Mouse (Mus musculus): ENCODE data around the gene Hagh. TPM values are rescaled to one million over a fixed set of nuclear protein-coding genes. Genes with fewer than 3 reads are reported as not detected.

The Hagh gene
- polyA plus RNA-seq, 1 experiment from 2014 or later, result 28.8 TPM

- no peak for ATAC-seq (ENCODE audit: insufficient number of reproducible peaks, low FRiP score, low TSS enrichment, low read depth)
- no peak overlapping the region for H3K4me3 ChIP-seq (ENCODE audit: low read depth, low read length)
- no peaks in the 10 kb centered on the region for H3K27me3 ChIP-seq (ENCODE audit: control insufficient read depth, insufficient read depth, low read length)
- H3K4me1 ChIP-seq (ENCODE audit: control insufficient read depth, insufficient read depth, low read length), result peaks cover 24% of the 10 kb centered on the region
- peaks cover 19% of the 10 kb centered on the region for H3K36me3 ChIP-seq (ENCODE audit: control insufficient read depth, insufficient read depth, low read length)
- H3K4me2 ChIP-seq (ENCODE audit: low read depth, severe bottlenecking), result no peak overlapping the region
- H3K9me3 ChIP-seq (ENCODE audit: control insufficient read depth, low read length), result no peaks in the 10 kb centered on the region
- no peak overlapping the region for H3K27ac ChIP-seq (replicated peaks; ENCODE audit: low read depth, low read length)
- no peak overlapping the region for H3K9ac ChIP-seq (ENCODE audit: low read length)
- no peak for DNase-seq (ENCODE audit: low spot score)
- 92% methylated on average over 13 of the region's 13 CpGs for WGBS
Measured at GRCm38 (mm10) chr17:24891321-24891720, 51.4 kb downstream of the Hagh start.

GRCm38 (mm10) chr17:24892785-24893184 lies 52.8 kb downstream of the Hagh start:
- Histone ChIP-seq H3K36me3 (ENCODE audit: control insufficient read depth, insufficient read depth, low read length) (peaks cover 23% of the 10 kb centered on the region), H3K4me3 (ENCODE audit: low read depth, low read length) (no peak overlapping the region)
- ATAC-seq (ENCODE audit: insufficient number of reproducible peaks, low FRiP score, low TSS enrichment, low read depth), result no peak

GRCm38 (mm10) chr17:24893276-24893675 lies 53.3 kb downstream of the Hagh start:
- H3K4me1 ChIP-seq (ENCODE audit: control insufficient read depth, insufficient read depth, low read length), result peaks cover 25% of the 10 kb centered on the region
- DNase-seq (ENCODE audit: low spot score) (no peak), ATAC-seq (ENCODE audit: insufficient number of reproducible peaks, low FRiP score, low TSS enrichment, low read depth) (no peak)
- H3K9ac ChIP-seq (ENCODE audit: low read length), result no peak overlapping the region
- no peak overlapping the region for H3K27ac ChIP-seq (replicated peaks; ENCODE audit: low read depth, low read length)
- no peak overlapping the region for H3K4me2 ChIP-seq (ENCODE audit: low read depth, severe bottlenecking)
- peaks cover 27% of the 10 kb centered on the region for H3K36me3 ChIP-seq (ENCODE audit: control insufficient read depth, insufficient read depth, low read length)
- no peaks in the 10 kb centered on the region for H3K27me3 ChIP-seq (ENCODE audit: control insufficient read depth, insufficient read depth, low read length)
- H3K9me3 ChIP-seq (ENCODE audit: control insufficient read depth, low read length), result no peaks in the 10 kb centered on the region
- no peak overlapping the region for H3K4me3 ChIP-seq (ENCODE audit: low read depth, low read length)
- 89% methylated on average over 2 of the region's 2 CpGs for WGBS

More at GRCm38 (mm10) chr17:24892785-24893184, 52.8 kb downstream of the Hagh start:
- Histone ChIP-seq H3K27me3 (ENCODE audit: control insufficient read depth, insufficient read depth, low read length) (no peaks in the 10 kb centered on the region), H3K9me3 (ENCODE audit: control insufficient read depth, low read length) (no peaks in the 10 kb centered on the region), H3K9ac (ENCODE audit: low read length) (no peak overlapping the region), H3K4me1 (ENCODE audit: control insufficient read depth, insufficient read depth, low read length) (peaks cover 26% of the 10 kb centered on the region), H3K4me2 (ENCODE audit: low read depth, severe bottlenecking) (no peak overlapping the region), H3K27ac (replicated peaks; ENCODE audit: low read depth, low read length) (no peak overlapping the region)
- WGBS, result 95% methylated on average over 12 of the region's 12 CpGs
- DNase-seq (ENCODE audit: low spot score), result no peak

- H3K4me2 ChIP-seq (ENCODE audit: low read depth, severe bottlenecking), result peak overlapping the region; percentile 59
- peaks cover 36% of the 10 kb centered on the region for H3K36me3 ChIP-seq (ENCODE audit: control insufficient read depth, insufficient read depth, low read length)
- no peaks in the 10 kb centered on the region for H3K27me3 ChIP-seq (ENCODE audit: control insufficient read depth, insufficient read depth, low read length)
- H3K9me3 ChIP-seq (ENCODE audit: control insufficient read depth, low read length), result no peaks in the 10 kb centered on the region
- ATAC-seq (ENCODE audit: insufficient number of reproducible peaks, low FRiP score, low TSS enrichment, low read depth) (peak; percentile 6; the same call in 1 of the 2 replicates), DNase-seq (ENCODE audit: low spot score) (peak; percentile 35)
- H3K27ac ChIP-seq (replicated peaks; ENCODE audit: low read depth, low read length), result no peak overlapping the region; the same call in 1 of the 2 replicates
- WGBS, result 11% methylated on average over 31 of the region's 31 CpGs
- H3K4me3 ChIP-seq (ENCODE audit: low read depth, low read length), result peak overlapping the region; percentile 81
- H3K9ac ChIP-seq (ENCODE audit: low read length), result peak overlapping the region; percentile 70
- H3K4me1 ChIP-seq (ENCODE audit: control insufficient read depth, insufficient read depth, low read length), result peaks cover 25% of the 10 kb centered on the region
Measured at GRCm38 (mm10) chr17:24894061-24894994, 54.4 kb downstream of the Hagh start.

GRCm38 (mm10) chr17:24894995-24895547 lies 55.1 kb downstream of the Hagh start, which contains the start of the genes Eme2 and Mrps34:
TSS of gene Eme2 (minus strand) at chr17:24895087.
TSS of gene Mrps34 (plus strand) at chr17:24895116.
- H3K9me3 ChIP-seq (ENCODE audit: control insufficient read depth, low read length), result no peaks in the 10 kb centered on the region

GRCm38 (mm10) chr17:24895571-24896240 lies 55.8 kb downstream of the Hagh start:
- H3K36me3 ChIP-seq (ENCODE audit: control insufficient read depth, insufficient read depth, low read length), result peaks cover 37% of the 10 kb centered on the region
- H3K4me3 ChIP-seq (ENCODE audit: low read depth, low read length), result peak overlapping the region; percentile 81
- DNase-seq (ENCODE audit: low spot score), result peak; percentile 35
- peak overlapping the region; percentile 1; the same call in 1 of the 2 replicates for H3K27ac ChIP-seq (replicated peaks; ENCODE audit: low read depth, low read length)
- no peaks in the 10 kb centered on the region for H3K27me3 ChIP-seq (ENCODE audit: control insufficient read depth, insufficient read depth, low read length)
- WGBS, result 15% methylated on average over 23 of the region's 23 CpGs
- H3K4me2 ChIP-seq (ENCODE audit: low read depth, severe bottlenecking), result peak overlapping the region; percentile 59
- no peaks in the 10 kb centered on the region for H3K9me3 ChIP-seq (ENCODE audit: control insufficient read depth, low read length)
- H3K9ac ChIP-seq (ENCODE audit: low read length), result peak overlapping the region; percentile 70
- no peak for ATAC-seq (ENCODE audit: insufficient number of reproducible peaks, low FRiP score, low TSS enrichment, low read depth)
- H3K4me1 ChIP-seq (ENCODE audit: control insufficient read depth, insufficient read depth, low read length), result peaks cover 25% of the 10 kb centered on the region

More at GRCm38 (mm10) chr17:24894995-24895547, 55.1 kb downstream of the Hagh start, which contains the start of the genes Eme2 and Mrps34:
- Histone ChIP-seq H3K27ac (replicated peaks; ENCODE audit: low read depth, low read length) (peak within 1 kb of the TSS; percentile 1; the same call in 1 of the 2 replicates), H3K4me3 (ENCODE audit: low read depth, low read length) (peak within 1 kb of the TSS; percentile 81), H3K9ac (ENCODE audit: low read length) (peak within 1 kb of the TSS; percentile 70), H3K4me2 (ENCODE audit: low read depth, severe bottlenecking) (peak within 1 kb of the TSS; percentile 59), H3K4me1 (ENCODE audit: control insufficient read depth, insufficient read depth, low read length) (peaks cover 25% of the 10 kb centered on the region), H3K36me3 (ENCODE audit: control insufficient read depth, insufficient read depth, low read length) (peaks cover 43% of the 10 kb centered on the region), H3K27me3 (ENCODE audit: control insufficient read depth, insufficient read depth, low read length) (no peaks in the 10 kb centered on the region)
- WGBS, result under 1% methylated on average over 62 of the region's 62 CpGs
- ATAC-seq (ENCODE audit: insufficient number of reproducible peaks, low FRiP score, low TSS enrichment, low read depth), result peak; percentile 20; the same call in 1 of the 2 replicates
- DNase-seq (ENCODE audit: low spot score), result peak; percentile 89

- 1% methylated on average over 50 of the region's 50 CpGs for WGBS
- Histone ChIP-seq H3K27me3 (ENCODE audit: control insufficient read depth, insufficient read depth, low read length) (no peaks in the 10 kb centered on the region), H3K9ac (ENCODE audit: low read length) (peak within 1 kb of the TSS; percentile 70), H3K9me3 (ENCODE audit: control insufficient read depth, low read length) (no peaks in the 10 kb centered on the region), H3K4me3 (ENCODE audit: low read depth, low read length) (peak within 1 kb of the TSS; percentile 81), H3K36me3 (ENCODE audit: control insufficient read depth, insufficient read depth, low read length) (peaks cover 37% of the 10 kb centered on the region), H3K4me1 (ENCODE audit: control insufficient read depth, insufficient read depth, low read length) (peaks cover 25% of the 10 kb centered on the region), H3K27ac (replicated peaks; ENCODE audit: low read depth, low read length) (peak within 1 kb of the TSS; percentile 1; the same call in 1 of the 2 replicates), H3K4me2 (ENCODE audit: low read depth, severe bottlenecking) (peak within 1 kb of the TSS; percentile 59)
- ATAC-seq (ENCODE audit: insufficient number of reproducible peaks, low FRiP score, low TSS enrichment, low read depth) (peak; percentile 64; the same call in 1 of the 2 replicates), DNase-seq (ENCODE audit: low spot score) (peak; percentile 81)
Measured at GRCm38 (mm10) chr17:24896241-24896992, 56.5 kb downstream of the Hagh start, which contains the start of gene Nme3. TSS of gene Nme3 (plus strand) at chr17:24896500.
